Mouse (Mus musculus): ENCODE results near the gene Mastl. TPM values are rescaled to one million over a fixed set of nuclear protein-coding genes. Genes with fewer than 3 reads are reported as not detected.

The Mastl gene
- 13.4 and 15.3 TPM in 2 replicates for polyA plus RNA-seq (2014; fragmentation: Nextera tagmentation; extraction: Ambion mirVana)

- Histone ChIP-seq H3K9ac (replicated peaks; ENCODE audit: low read length) (peak within 1 kb of the TSS; percentile 77), H3K27me3 (ENCODE audit: control insufficient read depth, insufficient read depth, low read length) (no peaks in the 10 kb centered on the region), H3K4me3 (ENCODE audit: low read depth, low read length) (peak within 1 kb of the TSS; percentile 72), H3K4me2 (ENCODE audit: low read depth, low read length) (peak within 1 kb of the TSS; percentile 74), H3K36me3 (replicated peaks; ENCODE audit: control insufficient read depth, insufficient read depth, low read depth, low read length) (no peaks in the 10 kb centered on the region), H3K27ac (replicated peaks; ENCODE audit: low read depth, low read length) (peak within 1 kb of the TSS; percentile 94), H3K4me1 (ENCODE audit: control insufficient read depth, insufficient read depth, low read length) (no peaks in the 10 kb centered on the region), H3K9me3 (replicated peaks; ENCODE audit: control insufficient read depth, low read length) (no peaks in the 10 kb centered on the region)
- DNase-seq (ENCODE audit: low spot score) (peak; percentile 98), ATAC-seq (replicated peaks; ENCODE audit: insufficient number of reproducible peaks, low FRiP score, low TSS enrichment, low read depth) (peak; percentile 99)
- WGBS: under 1% methylated on average over 61 of the region's 61 CpGs
These were observed at the start of gene Mastl, which contains the start of gene Yme1l1 for GRCm38 (mm10) chr2:23155777-23156607. TSS of gene Mastl (minus strand) at chr2:23156024. TSS of gene Yme1l1 (plus strand) at chr2:23156369.

- Histone ChIP-seq H3K27me3 (ENCODE audit: control insufficient read depth, insufficient read depth, low read length) (no peaks in the 10 kb centered on the region), H3K4me2 (ENCODE audit: low read depth, low read length) (no peak overlapping the region), H3K36me3 (replicated peaks; ENCODE audit: control insufficient read depth, insufficient read depth, low read depth, low read length) (no peaks in the 10 kb centered on the region; the same call in 1 of the 2 replicates), H3K27ac (replicated peaks; ENCODE audit: low read depth, low read length) (no peak overlapping the region), H3K9me3 (replicated peaks; ENCODE audit: control insufficient read depth, low read length) (no peaks in the 10 kb centered on the region), H3K9ac (replicated peaks; ENCODE audit: low read length) (no peak overlapping the region), H3K4me3 (ENCODE audit: low read depth, low read length) (no peak overlapping the region), H3K4me1 (ENCODE audit: control insufficient read depth, insufficient read depth, low read length) (no peaks in the 10 kb centered on the region)
- WGBS: 59% methylated on average over 15 of the region's 15 CpGs
- no peak for ATAC-seq (replicated peaks; ENCODE audit: insufficient number of reproducible peaks, low FRiP score, low TSS enrichment, low read depth)
- no peak for DNase-seq (ENCODE audit: low spot score)
These were observed 47.3 kb upstream of the Mastl start for GRCm38 (mm10) chr2:23202900-23203670.

- no peaks in the 10 kb centered on the region for H3K9me3 ChIP-seq (replicated peaks; ENCODE audit: control insufficient read depth, low read length)
- H3K36me3 ChIP-seq (replicated peaks; ENCODE audit: control insufficient read depth, insufficient read depth, low read depth, low read length): no peaks in the 10 kb centered on the region; the same call in 1 of the 2 replicates
- no peaks in the 10 kb centered on the region for H3K4me1 ChIP-seq (ENCODE audit: control insufficient read depth, insufficient read depth, low read length)
- DNase-seq (ENCODE audit: low spot score): no peak
- no peaks in the 10 kb centered on the region for H3K27me3 ChIP-seq (ENCODE audit: control insufficient read depth, insufficient read depth, low read length)
- WGBS: 92% methylated on average over 1 of the region's 1 CpGs
- H3K4me2 ChIP-seq (ENCODE audit: low read depth, low read length): no peak overlapping the region
- H3K27ac ChIP-seq (replicated peaks; ENCODE audit: low read depth, low read length): no peak overlapping the region
- H3K9ac ChIP-seq (replicated peaks; ENCODE audit: low read length): no peak overlapping the region
- no peak for ATAC-seq (replicated peaks; ENCODE audit: insufficient number of reproducible peaks, low FRiP score, low TSS enrichment, low read depth)
- no peak overlapping the region for H3K4me3 ChIP-seq (ENCODE audit: low read depth, low read length)
These were observed 45.2 kb upstream of the Mastl start for GRCm38 (mm10) chr2:23201034-23201433.

DNA sequence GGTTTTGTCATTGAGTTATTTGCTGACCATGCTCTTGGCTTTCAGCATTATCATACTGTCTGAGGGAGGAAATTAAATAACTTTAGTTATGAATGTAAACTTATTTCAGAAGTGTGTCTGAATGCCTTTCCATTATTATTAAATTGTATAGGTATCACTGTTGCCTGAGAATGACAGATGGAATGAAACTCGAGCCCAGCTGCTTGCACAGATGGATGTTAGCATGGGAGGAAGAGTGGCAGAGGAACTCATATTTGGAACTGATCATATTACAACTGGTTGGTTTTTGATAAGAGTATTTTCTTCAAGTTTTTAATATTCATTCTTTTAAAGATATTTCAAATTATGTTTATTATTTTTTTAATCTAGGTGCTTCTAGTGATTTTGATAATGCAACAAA is 38.5 kb upstream of the Mastl start:
- no peak overlapping the region for H3K4me2 ChIP-seq (ENCODE audit: low read depth, low read length)
- no peak for DNase-seq (ENCODE audit: low spot score)
- no peaks in the 10 kb centered on the region for H3K9me3 ChIP-seq (replicated peaks; ENCODE audit: control insufficient read depth, low read length)
- H3K36me3 ChIP-seq (replicated peaks; ENCODE audit: control insufficient read depth, insufficient read depth, low read depth, low read length): no peaks in the 10 kb centered on the region; the same call in 1 of the 2 replicates
- H3K4me1 ChIP-seq (ENCODE audit: control insufficient read depth, insufficient read depth, low read length): no peaks in the 10 kb centered on the region
- no peak for ATAC-seq (replicated peaks; ENCODE audit: insufficient number of reproducible peaks, low FRiP score, low TSS enrichment, low read depth)
- WGBS: 85% methylated on average over 1 of the region's 1 CpGs
- no peak overlapping the region for H3K27ac ChIP-seq (replicated peaks; ENCODE audit: low read depth, low read length)
- no peak overlapping the region for H3K4me3 ChIP-seq (ENCODE audit: low read depth, low read length)
- no peaks in the 10 kb centered on the region for H3K27me3 ChIP-seq (ENCODE audit: control insufficient read depth, insufficient read depth, low read length)
- no peak overlapping the region for H3K9ac ChIP-seq (replicated peaks; ENCODE audit: low read length)

DNA sequence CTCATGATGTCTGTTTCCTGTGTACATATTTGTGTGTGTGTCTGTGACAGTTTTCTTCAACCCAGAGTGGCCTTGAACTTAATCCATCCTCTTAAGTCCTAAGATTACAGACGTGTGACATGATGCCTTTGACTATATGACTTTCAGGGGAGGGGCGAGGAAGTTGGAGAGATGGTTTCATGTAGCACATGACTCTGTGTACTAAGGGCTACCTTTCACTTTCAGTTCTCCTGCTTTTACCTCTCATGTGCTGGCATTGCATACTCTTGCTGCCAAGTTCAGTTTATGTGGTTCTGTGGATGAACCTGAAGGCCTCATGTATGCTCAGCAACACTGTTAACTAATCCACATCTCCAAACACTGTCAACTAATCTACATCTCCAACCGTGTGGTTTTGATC is 16.5 kb upstream of the Mastl start:
- no peak overlapping the region for H3K27ac ChIP-seq (replicated peaks; ENCODE audit: low read depth, low read length)
- WGBS: 82% methylated on average over 3 of the region's 3 CpGs
- peaks cover 3% of the 10 kb centered on the region for H3K36me3 ChIP-seq (replicated peaks; ENCODE audit: control insufficient read depth, insufficient read depth, low read depth, low read length)
- H3K9me3 ChIP-seq (replicated peaks; ENCODE audit: control insufficient read depth, low read length): no peaks in the 10 kb centered on the region
- H3K9ac ChIP-seq (replicated peaks; ENCODE audit: low read length): no peak overlapping the region
- ATAC-seq (replicated peaks; ENCODE audit: insufficient number of reproducible peaks, low FRiP score, low TSS enrichment, low read depth): no peak
- no peaks in the 10 kb centered on the region for H3K4me1 ChIP-seq (ENCODE audit: control insufficient read depth, insufficient read depth, low read length)
- H3K27me3 ChIP-seq (ENCODE audit: control insufficient read depth, insufficient read depth, low read length): no peaks in the 10 kb centered on the region
- no peak for DNase-seq (ENCODE audit: low spot score)
- no peak overlapping the region for H3K4me2 ChIP-seq (ENCODE audit: low read depth, low read length)
- no peak overlapping the region for H3K4me3 ChIP-seq (ENCODE audit: low read depth, low read length)

- Histone ChIP-seq H3K4me3 (ENCODE audit: low read depth, low read length) (peak overlapping the region; percentile 72), H3K27me3 (ENCODE audit: control insufficient read depth, insufficient read depth, low read length) (no peaks in the 10 kb centered on the region), H3K4me1 (ENCODE audit: control insufficient read depth, insufficient read depth, low read length) (no peaks in the 10 kb centered on the region), H3K27ac (replicated peaks; ENCODE audit: low read depth, low read length) (peak overlapping the region; percentile 94), H3K9ac (replicated peaks; ENCODE audit: low read length) (peak overlapping the region; percentile 59), H3K36me3 (replicated peaks; ENCODE audit: control insufficient read depth, insufficient read depth, low read depth, low read length) (no peaks in the 10 kb centered on the region), H3K4me2 (ENCODE audit: low read depth, low read length) (peak overlapping the region; percentile 64; the same call in 1 of the 2 replicates), H3K9me3 (replicated peaks; ENCODE audit: control insufficient read depth, low read length) (no peaks in the 10 kb centered on the region)
- DNase-seq (ENCODE audit: low spot score) (no peak), ATAC-seq (replicated peaks; ENCODE audit: insufficient number of reproducible peaks, low FRiP score, low TSS enrichment, low read depth) (peak; percentile 21)
- under 1% methylated on average over 17 of the region's 17 CpGs for WGBS
These were observed 821 bp upstream of the Mastl start for GRCm38 (mm10) chr2:23156608-23157081.

- Histone ChIP-seq H3K36me3 (replicated peaks; ENCODE audit: control insufficient read depth, insufficient read depth, low read depth, low read length) (no peaks in the 10 kb centered on the region), H3K27ac (replicated peaks; ENCODE audit: low read depth, low read length) (peak overlapping the region; percentile 94), H3K4me3 (ENCODE audit: low read depth, low read length) (peak overlapping the region; percentile 72), H3K9me3 (replicated peaks; ENCODE audit: control insufficient read depth, low read length) (no peaks in the 10 kb centered on the region), H3K4me1 (ENCODE audit: control insufficient read depth, insufficient read depth, low read length) (no peaks in the 10 kb centered on the region), H3K27me3 (ENCODE audit: control insufficient read depth, insufficient read depth, low read length) (no peaks in the 10 kb centered on the region), H3K9ac (replicated peaks; ENCODE audit: low read length) (peak overlapping the region; percentile 77), H3K4me2 (ENCODE audit: low read depth, low read length) (peak overlapping the region; percentile 74)
- DNase-seq (ENCODE audit: low spot score): no peak
- peak; percentile 31 for ATAC-seq (replicated peaks; ENCODE audit: insufficient number of reproducible peaks, low FRiP score, low TSS enrichment, low read depth)
- 10% methylated on average over 5 of the region's 5 CpGs for WGBS
These were observed 614 bp downstream of the Mastl start for GRCm38 (mm10) chr2:23155199-23155621.

Data from embryonic facial prominence, embryonic 11.5 days (tissue).